25 mouse cellular contexts compared by ENCODE assay signal in the genomic region with DNA sequence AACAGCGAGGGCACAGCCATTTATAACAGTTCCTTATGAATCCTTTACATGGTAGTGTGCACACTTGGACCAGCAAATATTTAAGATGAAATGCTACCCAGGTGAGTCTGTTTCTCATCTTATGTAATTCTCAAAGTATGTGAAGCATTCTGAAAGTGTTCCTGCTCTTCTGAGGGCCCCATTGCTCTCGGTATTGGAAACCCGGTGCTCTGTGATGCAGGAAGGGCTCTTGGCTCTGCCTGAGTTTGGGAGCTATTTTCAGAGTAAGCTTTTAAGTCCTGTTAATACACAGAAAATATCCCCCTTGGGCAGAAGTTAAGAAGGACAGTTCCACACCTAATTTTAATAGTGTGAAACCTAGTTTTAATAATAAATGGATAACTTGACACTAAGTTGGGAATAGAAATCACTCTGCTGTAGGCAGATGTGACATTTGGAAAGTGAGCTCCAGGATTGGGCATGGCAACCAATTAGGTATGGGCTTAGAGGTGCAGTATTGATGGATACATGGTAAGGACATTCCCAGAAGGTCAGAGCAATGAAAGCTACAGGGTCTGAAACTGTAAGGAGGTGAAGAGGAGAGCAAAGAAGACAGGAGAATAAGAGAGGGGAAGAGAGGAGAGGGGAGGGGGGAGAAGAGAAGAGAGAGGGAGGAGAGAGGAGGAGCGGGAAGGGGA.
A peak's percentile ranks its signal among the peaks of the same experiment; 100 is the strongest.
DNase-seq lines count a peak whose midpoint lies in the region; ATAC-seq and TF ChIP-seq lines count a peak whose summit lies in the region.
"Had no signal": no experiment of that assay in that cellular context is flagged by ENCODE, and none has a peak within 500 bp of the region (broad histone marks: within the 10 kb centered on the region; RNA-seq: fewer than 3 reads in every experiment).

No protein-coding gene starts in this region.

- no peak overlapping the region for H3K9ac ChIP-seq in lung, embryonic 14.5 days
- no peak overlapping the region for H3K9ac ChIP-seq in lung, postnatal 0 days (replicated peaks; ENCODE audit: low read depth)
- H3K9ac ChIP-seq: embryonic facial prominence, embryonic 12.5 days; embryonic facial prominence, embryonic 15.5 days; forebrain, postnatal 0 days; hindbrain, embryonic 12.5 days; hindbrain, embryonic 15.5 days had no signal

- no peak for TF ChIP-seq CTCF in lung, embryonic 14.5 days (IDR thresholded peaks at IDR 0.05; ENCODE audit: low read depth)
- TF ChIP-seq CTCF in lung, postnatal 0 days (IDR thresholded peaks at IDR 0.05), result no peak
- no peak for TF ChIP-seq CTCF in Patski (IDR thresholded peaks at IDR 0.05)

- peak overlapping the region; percentile 50; the same call in 1 of the 2 replicates for H3K27ac ChIP-seq in lung, embryonic 14.5 days (ENCODE audit: low read depth)
- H3K27ac ChIP-seq in lung, postnatal 0 days (ENCODE audit: low read length), result no peak overlapping the region
- H3K27ac ChIP-seq: embryonic facial prominence, embryonic 12.5 days; embryonic facial prominence, embryonic 15.5 days; gastrocnemius, adult 2 months; heart, adult 2 months; heart, embryonic 10.5 days; hindbrain, embryonic 12.5 days; hindbrain, embryonic 15.5 days had no signal

- H3K27me3 ChIP-seq in lung, embryonic 14.5 days (ENCODE audit: insufficient read depth, low read length), result no peaks in the 10 kb centered on the region
- no peaks in the 10 kb centered on the region for H3K27me3 ChIP-seq in lung, postnatal 0 days (replicated peaks; ENCODE audit: insufficient read depth, low read length)
- no peaks in the 10 kb centered on the region for H3K27me3 ChIP-seq in Patski
- H3K27me3 ChIP-seq: embryonic facial prominence, embryonic 12.5 days; hindbrain, embryonic 12.5 days; hindbrain, embryonic 15.5 days had no signal

- CTCF ChIA-PET in Patski (lab: Charles Lee), result no interaction called here

- in situ Hi-C loops in Patski (cut with MboI; ENCODE audit: low pct_unique_long_range_greater_than_20kb), result no loop called here

- H3K4me1 ChIP-seq in lung, embryonic 14.5 days (ENCODE audit: insufficient read depth), result no peaks in the 10 kb centered on the region
- no peaks in the 10 kb centered on the region for H3K4me1 ChIP-seq in lung, postnatal 0 days (ENCODE audit: insufficient read depth, low read depth, low read length)
- H3K4me1 ChIP-seq: hindbrain, embryonic 15.5 days had no signal

- H3K36me3 ChIP-seq in lung, embryonic 14.5 days (ENCODE audit: insufficient read depth), result no peaks in the 10 kb centered on the region
- no peaks in the 10 kb centered on the region for H3K36me3 ChIP-seq in lung, postnatal 0 days (ENCODE audit: insufficient read depth, low read length)
- H3K36me3 ChIP-seq: embryonic facial prominence, embryonic 12.5 days; embryonic facial prominence, embryonic 15.5 days; heart, embryonic 10.5 days; hindbrain, embryonic 12.5 days; hindbrain, embryonic 15.5 days had no signal

- ATAC-seq in lung, embryonic 14.5 days (ENCODE audit: insufficient read depth), result peak; percentile 77; the same call in 1 of the 2 replicates
- ATAC-seq in lung, postnatal 0 days, result peak; percentile 28; the same call in 1 of the 2 replicates
- ATAC-seq in Patski, result peak; percentile 60
- ATAC-seq in granulocyte monocyte progenitor cell, adult 5-6 weeks (replicated peaks; ENCODE audit: poor library complexity, severe bottlenecking), result no peak
- ATAC-seq: activated CD4-positive, CD25-positive, alpha-beta regulatory T cell, adult 4 months; CD4-positive, CD25-positive, alpha-beta regulatory T cell, adult 4 months; forebrain, embryonic 14.5 days; forebrain, postnatal 0 days had no signal

- DNase-seq in lung, embryonic 14.5 days, result peak; percentile 19
- DNase-seq in lung, postnatal 14 days, result no peak
- DNase-seq in lung, postnatal 0 days (ENCODE audit: low spot score), result peak; percentile 17
- no peak for DNase-seq in lung, adult 18-20 months
- DNase-seq in Patski (ENCODE audit: low read depth, low spot score), result peak; percentile 46
- DNase-seq: adrenal gland, adult 8-10 months; adrenal gland, postnatal 25 days; cerebellum, adult 11-12 months; cerebellum, adult 8-10 months; cerebellum, postnatal 10 days; cerebellum, postnatal 36 days; embryo, embryonic 11 days; forebrain, postnatal 0 days; gastrocnemius, adult 2 months; gastrocnemius, postnatal 14 days; heart, adult 2 months had no signal

- 54% methylated on average over 4 of the region's 4 CpGs for WGBS in lung, embryonic 14.5 days
- 51% methylated on average over 4 of the region's 4 CpGs for WGBS in lung, postnatal 0 days

- no peaks in the 10 kb centered on the region for H3K9me3 ChIP-seq in lung, embryonic 14.5 days (ENCODE audit: low read depth, low read length)
- H3K9me3 ChIP-seq in lung, postnatal 0 days (ENCODE audit: low read length), result no peaks in the 10 kb centered on the region
- H3K9me3 ChIP-seq: embryonic facial prominence, embryonic 12.5 days; embryonic facial prominence, embryonic 15.5 days; heart, embryonic 10.5 days; hindbrain, embryonic 12.5 days; hindbrain, embryonic 15.5 days had no signal

- no peak overlapping the region for H3K4me3 ChIP-seq in lung, embryonic 14.5 days (ENCODE audit: low read depth, low read length)
- no peak overlapping the region for H3K4me3 ChIP-seq in lung, postnatal 0 days (ENCODE audit: low read depth, low read length)
- H3K4me3 ChIP-seq: embryonic facial prominence, embryonic 12.5 days; gastrocnemius, adult 2 months; heart, adult 2 months; heart, embryonic 10.5 days; hindbrain, embryonic 12.5 days; hindbrain, embryonic 15.5 days had no signal

- no peak for TF ChIP-seq EP300 in lung, postnatal 0 days (IDR thresholded peaks at IDR 0.05)

- no peak overlapping the region for H3K4me2 ChIP-seq in lung, embryonic 14.5 days
- no peak overlapping the region for H3K4me2 ChIP-seq in lung, postnatal 0 days (replicated peaks; ENCODE audit: low read depth, low read length)
- H3K4me2 ChIP-seq: hindbrain, embryonic 12.5 days; hindbrain, embryonic 15.5 days had no signal

- POLR2A ChIA-PET in Patski (lab: Charles Lee), result no interaction called here

Comparison
In these comparisons a context has a peak if more than half of its experiments do, and no peak if none do; other contexts are left out.
1. DNase-seq: peak in lung, embryonic 14.5 days (single experiment), lung, postnatal 0 days (single experiment) and Patski (single experiment); none in lung, postnatal 14 days (single experiment) and lung, adult 18-20 months (0 of 2).